Mouse (Mus musculus) stomach, embryonic 14.5 days (tissue): ENCODE results near the gene Adamtsl3. TPM values are rescaled to one million over a fixed set of nuclear protein-coding genes. Genes with fewer than 3 reads are reported as not detected.

ENCODE experiments used
- ATAC-seq: fragments of 200-750 bp; cut with Nextera tagmentation; 2 replicates; pipeline ENCODE4 v1.8.0; 2017; ENCODE audit warnings: low read depth, moderate TSS enrichment; ENCODE audit not compliant: insufficient number of reproducible peaks, insufficient read depth, low FRiP score
- H3K27ac ChIP-seq: fragments of 300-500 bp; sonication (generic); 2 replicates; pipeline ENCODE4 v1.5.1; 2014; ENCODE audit warnings: mild to moderate bottlenecking, low read length, moderate library complexity, mixed read lengths
- H3K27me3 ChIP-seq: fragments of 300-500 bp; sonication (generic); 2 replicates; pipeline ENCODE4 v1.6.1; 2014; ENCODE audit warnings: low read length, control low read depth, mixed read lengths; ENCODE audit not compliant: control insufficient read depth, insufficient read depth
- H3K36me3 ChIP-seq: fragments of 300-500 bp; sonication (generic); 2 replicates; pipeline ENCODE4 v1.6.1; 2014; ENCODE audit warnings: mild to moderate bottlenecking, control low read depth, low read length, moderate library complexity, mixed read lengths; ENCODE audit not compliant: control insufficient read depth, insufficient read depth
- H3K4me1 ChIP-seq: fragments of 300-500 bp; sonication (generic); 2 replicates; pipeline ENCODE4 v1.6.1; 2014; ENCODE audit warnings: low read length, control low read depth, mixed read lengths; ENCODE audit not compliant: control insufficient read depth, insufficient read depth
- H3K4me2 ChIP-seq: fragments of 300-500 bp; sonication (generic); replicated peaks from 2 replicates; pipeline ENCODE4 v1.6.1; 2014; ENCODE audit warnings: low read depth, low read length, control low read depth
- H3K4me3 ChIP-seq: fragments of 300-500 bp; sonication (generic); 2 replicates; pipeline ENCODE4 v1.5.1; 2014; ENCODE audit warnings: low read depth, low read length, control low read depth
- H3K9ac ChIP-seq: fragments of 300-500 bp; sonication (generic); replicated peaks from 2 replicates; pipeline ENCODE4 v1.6.1; 2014; ENCODE audit warnings: low read depth, mild to moderate bottlenecking, control low read depth, low read length, moderate library complexity, mixed read lengths
- H3K9me3 ChIP-seq: fragments of 300-500 bp; sonication (generic); 2 replicates; pipeline ENCODE4 v1.6.1; 2016; ENCODE audit warnings: low read depth, low read length, control low read depth; ENCODE audit not compliant: control insufficient read depth
- WGBS: fragments of 180-500 bp; shearing (Covaris S2); extraction: QIAGEN DNeasy Blood & Tissue Kit; methylation state at CpG from one replicate; pipeline ENCODE4 v1.1.7; 2014; 5-methylcytosine and 5-hydroxymethylcytosine counted together
- polyA plus RNA-seq: library from polyadenylated mRNA; unstranded; fragments of >200 nt; fragmentation: Nextera tagmentation; extraction: Ambion mirVana; gene quantifications from 2 replicates; pipeline ENCODE4 v1.2.1, GENCODE M21; 2014

Adamtsl3 gene
- polyA plus RNA-seq, 1 experiment from 2014 or later = 1.5 TPM

DNA sequence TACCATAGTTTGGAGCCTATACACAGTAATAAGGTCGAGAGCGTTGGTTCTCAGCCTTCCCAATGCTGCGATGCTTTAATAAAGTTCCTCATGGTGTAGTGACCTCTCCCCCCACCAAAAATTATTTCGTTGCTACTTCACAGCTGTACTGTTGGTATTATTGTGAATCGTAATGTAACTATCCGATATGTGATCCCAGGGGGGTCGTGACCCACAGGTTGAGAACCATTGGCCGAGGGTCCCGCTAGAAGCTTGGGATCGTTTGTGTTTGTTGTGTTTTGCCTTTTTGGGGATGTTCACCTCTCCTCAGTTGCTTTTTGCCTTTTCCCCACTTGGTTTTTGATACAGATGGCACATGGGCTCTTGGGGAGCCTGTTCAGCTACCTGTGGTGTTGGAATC, 220.9 kb downstream of the Adamtsl3 start:
- no peaks in the 10 kb centered on the region for H3K9me3 ChIP-seq
- H3K4me1 ChIP-seq = 0 out of 2 replicates have a peak, but pooled peaks cover 2% of the 10 kb centered on the region
- no peak overlapping the region for H3K4me3 ChIP-seq
- no peaks in the 10 kb centered on the region for H3K36me3 ChIP-seq
- H3K9ac ChIP-seq = no peak overlapping the region
- H3K4me2 ChIP-seq = no peak overlapping the region
- no peak overlapping the region for H3K27ac ChIP-seq
- WGBS = 78% methylated on average over 10 of the region's 10 CpGs
- ATAC-seq = no peak
- H3K27me3 ChIP-seq = no peaks in the 10 kb centered on the region

DNA sequence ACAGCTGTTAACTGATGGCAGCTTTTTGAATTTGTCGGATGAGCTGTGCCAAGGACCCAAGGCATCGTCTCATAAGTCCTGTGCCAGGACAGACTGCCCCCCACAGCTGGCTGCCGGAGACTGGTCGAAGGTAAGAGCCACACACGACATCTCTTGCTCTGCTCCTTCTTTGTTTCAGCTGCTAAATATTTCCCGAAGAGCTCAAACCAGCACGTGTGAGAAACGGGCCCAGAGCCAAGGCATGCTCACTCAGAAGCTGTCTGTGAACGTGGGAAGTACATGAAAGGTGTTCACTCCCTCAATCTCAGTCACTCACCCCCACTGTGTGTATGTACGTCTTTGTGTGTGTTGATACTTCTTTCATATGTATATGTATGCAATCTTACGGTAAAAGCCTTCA, 221.6 kb downstream of the Adamtsl3 start:
- no peak for ATAC-seq
- H3K4me3 ChIP-seq = no peak overlapping the region
- 60% methylated on average over 11 of the region's 11 CpGs for WGBS
- no peak overlapping the region for H3K4me2 ChIP-seq
- no peak overlapping the region for H3K9ac ChIP-seq
- no peak overlapping the region for H3K27ac ChIP-seq
- H3K9me3 ChIP-seq = no peaks in the 10 kb centered on the region
- no peaks in the 10 kb centered on the region for H3K36me3 ChIP-seq
- H3K4me1 ChIP-seq = 0 out of 2 replicates have a peak, but pooled peaks cover 2% of the 10 kb centered on the region
- H3K27me3 ChIP-seq = no peaks in the 10 kb centered on the region

- Histone ChIP-seq H3K4me2 (no peak overlapping the region), H3K27me3 (no peaks in the 10 kb centered on the region), H3K9ac (no peak overlapping the region), H3K27ac (no peak overlapping the region), H3K36me3 (no peaks in the 10 kb centered on the region), H3K9me3 (no peaks in the 10 kb centered on the region), H3K4me1 (no peaks in the 10 kb centered on the region), H3K4me3 (no peak overlapping the region)
- WGBS = 45% methylated on average over 8 of the region's 8 CpGs
- ATAC-seq = no peak
These were observed 231.2 kb downstream of the Adamtsl3 start for GRCm38 (mm10) chr7:82566688-82567087.

DNA sequence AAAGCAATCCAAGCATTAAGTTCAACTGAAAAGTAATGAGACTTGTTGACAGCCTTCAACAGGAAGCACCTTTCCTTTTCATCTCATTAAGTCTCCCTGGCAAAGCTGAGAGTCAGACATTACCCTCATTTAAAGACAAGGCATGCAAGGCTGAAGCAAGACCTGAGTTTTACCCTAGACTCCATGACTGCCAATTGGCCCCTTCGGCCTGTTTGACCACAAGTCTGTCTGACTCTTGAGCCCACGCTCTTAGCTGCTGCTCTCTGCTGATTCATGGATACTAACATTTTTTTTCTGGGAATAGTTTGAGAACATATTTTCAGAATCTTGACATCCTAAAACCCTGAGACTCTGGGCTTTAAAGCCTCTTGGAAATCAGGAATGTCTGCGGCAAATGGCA, 232.3 kb downstream of the Adamtsl3 start:
- no peaks in the 10 kb centered on the region for H3K9me3 ChIP-seq
- H3K36me3 ChIP-seq = no peaks in the 10 kb centered on the region
- no peak overlapping the region for H3K9ac ChIP-seq
- H3K4me2 ChIP-seq = no peak overlapping the region
- no peak overlapping the region for H3K27ac ChIP-seq
- 74% methylated on average over 3 of the region's 3 CpGs for WGBS
- H3K4me3 ChIP-seq = no peak overlapping the region
- H3K27me3 ChIP-seq = no peaks in the 10 kb centered on the region
- no peak for ATAC-seq
- H3K4me1 ChIP-seq = no peaks in the 10 kb centered on the region

- no peaks in the 10 kb centered on the region for H3K27me3 ChIP-seq
- H3K36me3 ChIP-seq = no peaks in the 10 kb centered on the region
- no peak overlapping the region for H3K4me3 ChIP-seq
- no peak overlapping the region for H3K4me2 ChIP-seq
- no peak overlapping the region for H3K9ac ChIP-seq
- H3K9me3 ChIP-seq = no peaks in the 10 kb centered on the region
- H3K4me1 ChIP-seq = no peaks in the 10 kb centered on the region
- H3K27ac ChIP-seq = no peak overlapping the region
- WGBS = 35% methylated on average over 1 of the region's 1 CpGs
- no peak for ATAC-seq
These were observed 237.5 kb downstream of the Adamtsl3 start for GRCm38 (mm10) chr7:82572981-82573380.

GRCm38 (mm10) chr7:82580007-82580406, 244.5 kb downstream of the Adamtsl3 start:
- H3K36me3 ChIP-seq = no peaks in the 10 kb centered on the region
- H3K9me3 ChIP-seq = no peaks in the 10 kb centered on the region
- ATAC-seq = no peak
- no peak overlapping the region for H3K9ac ChIP-seq
- H3K27me3 ChIP-seq = no peaks in the 10 kb centered on the region
- H3K4me2 ChIP-seq = no peak overlapping the region
- 77% methylated on average over 3 of the region's 3 CpGs for WGBS
- no peak overlapping the region for H3K27ac ChIP-seq
- H3K4me3 ChIP-seq = no peak overlapping the region
- H3K4me1 ChIP-seq = no peaks in the 10 kb centered on the region

DNA sequence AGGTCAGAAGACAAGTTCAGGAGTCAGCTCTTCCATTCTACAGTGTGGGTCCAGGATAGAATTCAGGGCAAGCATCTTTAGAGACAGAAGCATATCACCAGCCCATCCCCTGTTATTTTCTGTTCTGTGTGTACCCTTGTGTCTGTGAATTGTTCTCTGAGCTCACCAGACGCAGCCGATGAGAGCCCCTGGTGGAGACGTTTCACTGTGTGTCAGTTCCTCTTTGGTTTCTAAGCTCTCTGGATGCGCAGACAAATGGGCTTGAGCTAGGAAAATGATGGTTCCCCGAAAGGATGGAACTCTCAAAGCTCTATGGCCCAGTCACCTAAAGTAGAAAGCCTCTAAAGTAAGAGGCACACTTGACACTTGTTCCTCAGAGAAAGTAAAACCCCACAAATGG, 246.3 kb downstream of the Adamtsl3 start:
- ATAC-seq = no peak
- WGBS = 74% methylated on average over 5 of the region's 5 CpGs
- Histone ChIP-seq H3K27ac (no peak overlapping the region), H3K9me3 (no peaks in the 10 kb centered on the region), H3K9ac (no peak overlapping the region), H3K4me1 (no peaks in the 10 kb centered on the region), H3K4me3 (no peak overlapping the region), H3K4me2 (no peak overlapping the region), H3K36me3 (no peaks in the 10 kb centered on the region), H3K27me3 (no peaks in the 10 kb centered on the region)

DNA sequence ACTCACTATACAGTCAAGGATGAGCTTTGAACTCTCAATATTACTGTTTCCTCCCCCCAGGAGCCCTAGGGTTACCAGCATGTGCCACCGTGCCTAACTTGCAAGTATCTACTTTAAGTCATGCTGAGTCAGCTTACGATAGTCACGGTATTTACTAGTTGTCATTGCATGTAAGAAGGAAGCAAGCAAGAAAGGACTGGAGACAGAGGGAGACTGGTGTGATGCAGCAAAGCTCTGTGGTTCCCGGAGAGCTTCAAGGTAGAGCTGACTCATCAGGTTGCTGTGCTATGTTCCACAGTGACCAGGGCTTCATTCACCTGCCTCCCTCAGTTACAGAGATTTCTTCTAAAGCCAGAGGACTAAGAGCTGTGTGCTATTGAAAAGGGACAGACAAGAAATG, 247.0 kb downstream of the Adamtsl3 start:
- no peaks in the 10 kb centered on the region for H3K4me1 ChIP-seq
- H3K9ac ChIP-seq = no peak overlapping the region
- H3K4me3 ChIP-seq = no peak overlapping the region
- no peaks in the 10 kb centered on the region for H3K27me3 ChIP-seq
- WGBS = 84% methylated on average over 4 of the region's 4 CpGs
- no peak overlapping the region for H3K27ac ChIP-seq
- H3K4me2 ChIP-seq = no peak overlapping the region
- H3K36me3 ChIP-seq = no peaks in the 10 kb centered on the region
- no peak for ATAC-seq
- H3K9me3 ChIP-seq = no peaks in the 10 kb centered on the region

DNA sequence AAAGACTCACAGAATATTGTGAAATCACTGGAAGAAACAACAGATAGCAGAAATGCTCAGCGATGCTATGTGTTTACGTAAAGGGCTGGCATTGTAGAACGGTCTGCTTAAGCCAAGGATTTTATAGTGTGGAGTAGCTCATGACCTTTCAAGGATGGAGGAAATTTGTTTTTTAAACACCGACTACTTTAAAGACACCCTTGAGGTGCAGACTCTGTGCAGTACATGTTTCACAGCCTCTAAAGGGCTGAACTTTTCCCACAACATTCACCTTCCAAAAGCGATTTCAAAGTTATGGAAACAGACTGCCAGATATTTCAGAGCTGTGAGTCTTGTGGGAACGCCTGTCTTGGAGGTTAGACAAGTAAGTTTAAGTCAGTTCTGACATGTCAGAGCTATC, 255.4 kb downstream of the Adamtsl3 start:
- Histone ChIP-seq H3K27ac (no peak overlapping the region), H3K36me3 (no peaks in the 10 kb centered on the region), H3K4me1 (no peaks in the 10 kb centered on the region), H3K27me3 (no peaks in the 10 kb centered on the region), H3K9me3 (no peaks in the 10 kb centered on the region), H3K4me2 (no peak overlapping the region), H3K4me3 (no peak overlapping the region), H3K9ac (no peak overlapping the region)
- 59% methylated on average over 6 of the region's 6 CpGs for WGBS
- ATAC-seq = no peak
